Mouse (Mus musculus) E14TG2a.4 (cell line): ENCODE measurements around the gene Gm9913.

Experiments used
- CTCF ChIP-seq: conservative IDR thresholded peaks from 2 replicates; pipeline ENCODE4 v1.5.1; 2014; ENCODE audit warnings: low read length
- NANOG ChIP-seq: IDR thresholded peaks from 2 replicates; pipeline ENCODE4 v1.6.1; 2014; ENCODE audit warnings: borderline replicate concordance, low read length, mixed read lengths
- POU5F1 ChIP-seq: IDR thresholded peaks from 2 replicates; pipeline ENCODE4 v1.6.1; 2014; ENCODE audit warnings: low read length, borderline replicate concordance

DNA sequence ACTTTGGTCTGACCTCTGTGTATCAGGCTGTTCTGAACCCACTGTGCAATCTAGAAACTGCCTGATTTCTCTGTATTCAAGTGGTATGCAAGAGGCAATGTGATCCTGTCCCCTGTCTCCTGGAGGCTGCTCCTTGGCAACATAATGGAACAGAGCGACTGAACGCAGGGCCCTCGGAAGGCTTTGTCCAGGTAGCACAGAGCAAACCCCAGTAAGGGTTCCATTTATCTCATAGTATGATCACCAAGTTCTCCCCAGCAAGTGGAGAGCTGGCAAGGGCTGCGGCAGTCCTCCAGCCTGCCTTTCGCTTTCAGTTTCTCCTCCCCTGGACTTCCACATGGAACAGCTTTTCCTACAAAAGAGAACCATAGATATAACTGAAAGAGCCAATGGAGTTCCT lies 3.5 kb downstream of the Gm9913 start:
- TF ChIP-seq CTCF (no peak), POU5F1 (no peak), NANOG (no peak)
